Mouse (Mus musculus) stomach, postnatal 0 days (tissue): ENCODE data around the gene Thsd4. TPM values are rescaled to one million over a fixed set of nuclear protein-coding genes. Genes with fewer than 3 reads are reported as not detected.

Source experiments
- ATAC-seq: fragments of 200-750 bp; cut with Nextera tagmentation; 2 replicates; pipeline ENCODE4 v1.8.0; 2017; ENCODE audit not compliant: low FRiP score, low TSS enrichment
- DNase-seq: peaks from one replicate; pipeline ENCODE4 v3.0.0-alpha.2; 2016; ENCODE audit warnings: low spot score
- H3K27ac ChIP-seq: fragments of 300-500 bp; sonication (generic); replicated peaks from 2 replicates; pipeline ENCODE4 v1.5.1; 2014; ENCODE audit warnings: mild to moderate bottlenecking, control low read depth
- H3K27me3 ChIP-seq: fragments of 300-500 bp; sonication (generic); 2 replicates; pipeline ENCODE4 v1.6.1; 2014; ENCODE audit warnings: low read length; ENCODE audit not compliant: control insufficient read depth, insufficient read depth
- H3K36me3 ChIP-seq: fragments of 300-500 bp; sonication (generic); 2 replicates; pipeline ENCODE4 v1.6.1; 2014; ENCODE audit warnings: low read length, mixed read lengths; ENCODE audit not compliant: control insufficient read depth, insufficient read depth
- H3K4me1 ChIP-seq: fragments of 300-500 bp; sonication (generic); replicated peaks from 2 replicates; pipeline ENCODE4 v1.6.1; 2014; ENCODE audit warnings: antibody characterized with exemption; ENCODE audit not compliant: control insufficient read depth, insufficient read depth
- H3K4me2 ChIP-seq: fragments of 300-500 bp; sonication (generic); replicated peaks from 2 replicates; pipeline ENCODE4 v1.6.1; 2014; ENCODE audit warnings: low read depth, mild to moderate bottlenecking, control low read depth, moderate library complexity
- H3K4me3 ChIP-seq: fragments of 300-500 bp; sonication (generic); 2 replicates; pipeline ENCODE4 v1.5.1; 2014; ENCODE audit warnings: low read depth, low read length, control low read depth
- H3K9ac ChIP-seq: fragments of 300-500 bp; sonication (generic); 2 replicates; pipeline ENCODE4 v1.6.1; 2014; ENCODE audit warnings: mild to moderate bottlenecking, low read length, control low read depth, mixed read lengths
- H3K9me3 ChIP-seq: fragments of 300-500 bp; sonication (generic); 2 replicates; pipeline ENCODE4 v1.6.1; 2016; ENCODE audit warnings: low read length; ENCODE audit not compliant: control insufficient read depth
- CTCF ChIP-seq: IDR thresholded peaks from 2 replicates; pipeline ENCODE4 v1.5.1; 2016; ENCODE audit warnings: antibody characterized with exemption, low read depth, mild to moderate bottlenecking, moderate library complexity
- EP300 ChIP-seq: optimal IDR thresholded peaks from 2 replicates; pipeline ENCODE3; 2016; ENCODE audit warnings: antibody characterized with exemption
- WGBS: fragments of 180-500 bp; shearing (Covaris S2); extraction: QIAGEN DNeasy Blood & Tissue Kit; methylation state at CpG from one replicate; pipeline ENCODE4 v1.1.7; 2014; 5-methylcytosine and 5-hydroxymethylcytosine counted together
- polyA plus RNA-seq: library from polyadenylated mRNA; unstranded; fragments of >200 nt; fragmentation: Nextera tagmentation; extraction: Ambion mirVana; gene quantifications from 2 replicates; pipeline ENCODE4 v1.2.1, GENCODE M21; 2015

Gene Thsd4
- polyA plus RNA-seq, 1 experiment from 2014 or later = 10.7 TPM

- H3K4me1 ChIP-seq = no peaks in the 10 kb centered on the region
- no peaks in the 10 kb centered on the region for H3K27me3 ChIP-seq
- no peak overlapping the region for H3K27ac ChIP-seq
- ATAC-seq (no peak), DNase-seq (no peak)
- no peak overlapping the region for H3K4me2 ChIP-seq
- H3K9me3 ChIP-seq = no peaks in the 10 kb centered on the region
- no peak for TF ChIP-seq EP300
- no peak for TF ChIP-seq CTCF
- WGBS = 44% methylated on average over 7 of the region's 7 CpGs
- no peaks in the 10 kb centered on the region for H3K36me3 ChIP-seq
- H3K9ac ChIP-seq = no peak overlapping the region
- no peak overlapping the region for H3K4me3 ChIP-seq
Observed at GRCm38 (mm10) chr9:60008936-60009335, 512.9 kb downstream of the Thsd4 start.

- H3K4me2 ChIP-seq = no peak overlapping the region
- DNase-seq (no peak), ATAC-seq (no peak)
- no peak overlapping the region for H3K27ac ChIP-seq
- H3K4me1 ChIP-seq = no peaks in the 10 kb centered on the region
- H3K36me3 ChIP-seq = no peaks in the 10 kb centered on the region
- H3K9me3 ChIP-seq = no peaks in the 10 kb centered on the region
- H3K4me3 ChIP-seq = no peak overlapping the region
- no peak for TF ChIP-seq EP300
- TF ChIP-seq CTCF = no peak
- no peak overlapping the region for H3K9ac ChIP-seq
- no peaks in the 10 kb centered on the region for H3K27me3 ChIP-seq
- 88% methylated on average over 8 of the region's 8 CpGs for WGBS
Observed at GRCm38 (mm10) chr9:60002323-60002722, 519.5 kb downstream of the Thsd4 start.

DNA sequence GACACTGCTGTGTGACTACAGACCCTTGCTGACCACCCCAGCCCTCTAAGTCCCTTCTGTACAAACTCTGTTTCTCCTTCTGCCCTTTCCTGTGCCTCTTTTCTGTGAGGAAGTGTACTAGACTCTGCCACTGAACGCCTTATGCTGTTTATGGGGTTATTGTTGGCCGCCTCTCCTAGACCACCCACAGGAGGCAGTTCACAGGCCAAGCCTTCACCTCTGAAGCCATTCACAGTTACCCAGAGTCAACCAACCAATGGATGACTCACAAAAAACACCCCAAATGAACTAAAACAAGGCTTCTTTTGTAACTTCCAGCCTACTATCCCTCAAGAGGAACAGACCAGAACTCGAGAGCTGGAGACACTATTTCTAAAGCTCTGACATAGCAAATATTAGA is 520.4 kb downstream of the Thsd4 start:
- H3K9me3 ChIP-seq = no peaks in the 10 kb centered on the region
- no peak overlapping the region for H3K4me2 ChIP-seq
- H3K27me3 ChIP-seq = no peaks in the 10 kb centered on the region
- WGBS = 83% methylated on average over 3 of the region's 3 CpGs
- no peak for ATAC-seq
- DNase-seq = no peak
- TF ChIP-seq EP300 (no peak), CTCF (no peak)
- H3K4me3 ChIP-seq = no peak overlapping the region
- H3K4me1 ChIP-seq = no peaks in the 10 kb centered on the region
- H3K27ac ChIP-seq = no peak overlapping the region
- no peak overlapping the region for H3K9ac ChIP-seq
- H3K36me3 ChIP-seq = no peaks in the 10 kb centered on the region

DNA sequence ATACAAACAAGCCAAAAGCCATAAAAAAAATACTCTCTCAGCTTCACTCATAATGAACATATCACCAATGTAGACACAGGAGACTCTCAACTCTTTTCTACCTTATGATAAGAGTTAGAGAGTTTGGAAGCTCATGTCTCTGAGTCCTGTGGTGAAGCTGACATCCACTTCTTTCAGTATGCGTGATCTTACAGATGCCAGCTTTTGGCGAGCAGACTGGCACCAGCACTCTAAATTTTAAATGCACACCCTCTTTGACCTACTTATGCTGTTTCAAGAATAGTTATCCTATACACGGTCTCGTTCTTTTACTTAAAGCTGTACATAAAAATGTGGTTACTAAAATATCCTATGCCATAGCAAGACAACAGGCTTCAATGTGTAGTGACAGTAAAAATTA is 524.1 kb downstream of the Thsd4 start:
- H3K9me3 ChIP-seq = no peaks in the 10 kb centered on the region
- H3K4me1 ChIP-seq = no peaks in the 10 kb centered on the region
- no peaks in the 10 kb centered on the region for H3K27me3 ChIP-seq
- H3K27ac ChIP-seq = no peak overlapping the region
- DNase-seq (no peak), ATAC-seq (no peak)
- H3K36me3 ChIP-seq = no peaks in the 10 kb centered on the region
- H3K9ac ChIP-seq = no peak overlapping the region
- TF ChIP-seq EP300 (no peak), CTCF (no peak)
- whole genome bisulfite sequencing = 93% methylated on average over 4 of the region's 4 CpGs
- H3K4me2 ChIP-seq = no peak overlapping the region
- H3K4me3 ChIP-seq = no peak overlapping the region

GRCm38 (mm10) chr9:59991407-59991806 is 530.4 kb downstream of the Thsd4 start:
- DNase-seq (no peak), ATAC-seq (no peak)
- WGBS = 67% methylated on average over 5 of the region's 5 CpGs
- peaks cover 3% of the 10 kb centered on the region; the same call in 1 of the 2 replicates for H3K36me3 ChIP-seq
- no peak overlapping the region for H3K9ac ChIP-seq
- H3K4me1 ChIP-seq = no peaks in the 10 kb centered on the region
- no peak overlapping the region for H3K27ac ChIP-seq
- H3K27me3 ChIP-seq = no peaks in the 10 kb centered on the region
- H3K4me3 ChIP-seq = no peak overlapping the region
- no peak overlapping the region for H3K4me2 ChIP-seq
- TF ChIP-seq EP300 = no peak
- no peak for TF ChIP-seq CTCF
- H3K9me3 ChIP-seq = no peaks in the 10 kb centered on the region

GRCm38 (mm10) chr9:59989864-59990263 is 532.0 kb downstream of the Thsd4 start:
- Histone ChIP-seq H3K4me1 (no peaks in the 10 kb centered on the region), H3K4me3 (no peak overlapping the region), H3K9me3 (no peaks in the 10 kb centered on the region), H3K27me3 (no peaks in the 10 kb centered on the region), H3K9ac (no peak overlapping the region), H3K4me2 (no peak overlapping the region), H3K27ac (no peak overlapping the region), H3K36me3 (peaks cover 3% of the 10 kb centered on the region; the same call in 1 of the 2 replicates)
- WGBS = 0% methylated on average over 1 of the region's 1 CpGs
- ATAC-seq (no peak), DNase-seq (peak; percentile 45)
- TF ChIP-seq CTCF (peak; percentile 92), EP300 (no peak)
